Mouse (Mus musculus) cortical plate, adult 2 months (tissue): Measurements from ENCODE around the gene Pld4.

ENCODE experiments used
- CTCF ChIP-seq: fragments of 200-500 bp; IDR thresholded peaks from 2 replicates; pipeline ENCODE4 v1.5.1; 2011; ENCODE audit warnings: mild to moderate bottlenecking, control low read depth, low read length; ENCODE audit not compliant: insufficient read depth; ENCODE audit errors: extremely low read depth
- POLR2A ChIP-seq: fragments of 200-500 bp; IDR thresholded peaks from 2 replicates; pipeline ENCODE4 v1.6.1; 2011; ENCODE audit warnings: mild to moderate bottlenecking, low read length, control low read depth; ENCODE audit not compliant: insufficient read depth; ENCODE audit errors: extremely low read depth

DNA sequence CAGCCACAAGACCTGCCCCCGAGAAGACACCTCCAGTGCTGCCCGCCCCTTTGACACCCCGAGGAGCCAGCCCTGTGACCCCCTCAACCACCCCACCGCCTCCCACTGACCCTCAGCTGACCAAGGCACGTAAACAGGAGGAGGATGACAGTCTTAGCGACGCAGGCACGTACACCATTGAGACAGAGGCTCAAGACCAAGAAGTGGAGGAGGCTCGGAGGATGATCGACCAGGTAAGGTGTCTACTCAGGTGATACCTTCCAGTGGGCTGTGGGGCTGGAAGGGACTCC, 23.9 kb upstream of the Pld4 start:
- no peak for TF ChIP-seq CTCF
- no peak for TF ChIP-seq POLR2A
